Mouse (Mus musculus): ENCODE measurements around the gene Orc6.
A peak's percentile ranks its signal among the peaks of the same experiment; 100 is the strongest.

Orc6 gene

DNA sequence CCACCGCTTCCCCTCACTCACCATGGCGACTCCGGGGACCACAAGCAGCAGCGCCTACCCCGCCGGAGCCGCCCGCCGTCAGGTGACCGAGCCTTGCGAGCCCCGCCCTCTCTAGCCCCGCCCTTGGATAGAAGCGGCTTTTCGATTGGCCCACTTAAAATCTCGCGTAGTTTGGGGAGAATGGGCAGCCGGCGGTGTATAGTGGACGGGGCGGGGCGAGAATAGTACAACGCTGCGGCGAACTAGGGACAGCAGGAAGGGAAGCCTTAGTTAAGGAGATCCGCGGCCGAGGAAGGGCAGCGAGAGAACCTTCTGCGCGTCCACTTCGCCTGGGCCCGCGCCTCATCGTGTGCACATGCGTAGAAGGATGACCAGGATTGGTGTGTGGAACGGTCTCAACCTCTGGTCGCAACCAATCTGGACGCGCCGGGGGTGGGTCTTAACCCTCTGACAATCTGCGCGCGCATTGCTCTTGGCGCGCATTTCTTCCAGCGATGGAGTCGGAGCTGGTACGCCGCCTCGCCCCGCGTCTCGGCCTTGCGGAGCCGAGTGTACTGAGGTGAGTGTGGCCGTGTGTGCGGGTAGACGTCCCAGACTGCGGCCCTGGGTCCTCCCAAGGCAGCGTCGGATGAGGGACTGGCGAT is at the start of gene Orc6, which contains the start of gene Vps35:
TSS of gene Orc6 (plus strand) at position 199 of the 644 bp plus-strand sequence.
TSS of gene Vps35 (minus strand) at position 369 of the 644 bp plus-strand sequence.
- peak; percentile 94 for DNase-seq

GRCm38 (mm10) chr8:85286846-85287245 is 12.6 kb upstream of the Orc6 start:
- no peak for DNase-seq

GRCm38 (mm10) chr8:85298600-85299433 is 615 bp upstream of the Orc6 start:
- no peak for DNase-seq

DNA sequence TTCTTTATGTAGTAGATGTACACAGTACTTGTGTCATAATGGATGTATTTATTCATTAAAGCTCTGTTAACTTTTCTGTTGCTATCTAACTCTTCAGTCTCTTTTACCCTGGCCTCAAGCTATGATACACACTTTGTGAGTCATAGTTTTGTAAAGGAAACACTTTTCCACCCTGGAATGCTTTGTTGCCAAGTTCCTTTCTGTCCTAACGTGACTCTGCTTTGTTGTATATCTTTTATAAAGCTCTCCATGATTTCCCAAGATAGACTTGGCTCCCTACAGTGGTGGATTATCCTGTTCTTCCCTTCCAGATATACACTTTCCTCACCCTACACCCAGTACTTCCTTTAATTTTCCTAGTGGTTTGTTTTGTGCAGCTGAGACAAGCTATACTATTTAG is 2.5 kb downstream of the Orc6 start:
- DNase-seq, result no peak

- DNase-seq, result no peak
These were observed 3.5 kb downstream of the Orc6 start for GRCm38 (mm10) chr8:85302931-85303330.

DNA sequence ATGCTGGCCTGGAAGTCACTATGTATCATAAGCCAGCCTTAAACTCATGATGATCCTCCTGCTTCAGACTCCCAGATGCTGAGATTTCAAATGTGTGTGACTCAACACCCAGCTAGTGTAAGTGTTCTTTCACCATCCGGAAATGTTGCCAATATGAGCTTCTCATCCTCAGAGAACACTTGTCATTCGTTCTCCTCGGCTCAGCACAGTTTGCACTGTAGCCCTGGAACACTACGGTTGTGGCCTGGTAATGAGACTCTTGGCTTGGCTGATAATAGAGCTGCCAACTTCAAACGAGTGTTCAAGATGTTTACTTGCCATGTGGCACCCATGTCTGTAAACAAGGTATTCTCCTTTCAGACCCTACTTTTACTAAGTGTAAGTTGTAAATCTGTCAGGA is 4.1 kb downstream of the Orc6 start:
- DNase-seq, result no peak

- DNase-seq, result no peak
These were observed 9.1 kb downstream of the Orc6 start for GRCm38 (mm10) chr8:85308564-85308963.

GRCm38 (mm10) chr8:85311743-85312142 is 12.3 kb downstream of the Orc6 start:
- DNase-seq, result no peak

- no peak for DNase-seq
These were observed 13.6 kb downstream of the Orc6 start for GRCm38 (mm10) chr8:85313036-85313435.

GRCm38 (mm10) chr8:85318534-85318933 is 19.1 kb downstream of the Orc6 start:
- no peak for DNase-seq

DNA sequence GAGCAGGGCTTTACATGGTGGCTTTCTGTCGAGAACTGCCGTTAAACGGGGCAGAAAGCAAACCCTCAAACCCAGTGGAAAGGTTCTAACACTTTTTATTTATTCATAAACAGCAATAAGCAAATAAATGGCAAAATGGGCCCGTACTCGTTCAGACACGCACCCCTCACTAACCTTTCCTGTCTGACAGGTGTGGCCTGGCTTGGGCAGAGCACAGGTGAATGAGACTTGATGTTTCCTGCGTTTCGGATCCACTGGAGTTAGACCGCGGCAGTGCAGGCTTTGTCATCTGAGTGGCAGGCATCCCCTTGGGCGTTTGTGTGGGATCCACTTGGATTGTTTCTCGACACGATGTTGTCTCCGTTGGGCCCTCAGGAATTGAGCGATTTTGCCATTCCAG is 22.5 kb downstream of the Orc6 start:
- no peak for DNase-seq

DNA sequence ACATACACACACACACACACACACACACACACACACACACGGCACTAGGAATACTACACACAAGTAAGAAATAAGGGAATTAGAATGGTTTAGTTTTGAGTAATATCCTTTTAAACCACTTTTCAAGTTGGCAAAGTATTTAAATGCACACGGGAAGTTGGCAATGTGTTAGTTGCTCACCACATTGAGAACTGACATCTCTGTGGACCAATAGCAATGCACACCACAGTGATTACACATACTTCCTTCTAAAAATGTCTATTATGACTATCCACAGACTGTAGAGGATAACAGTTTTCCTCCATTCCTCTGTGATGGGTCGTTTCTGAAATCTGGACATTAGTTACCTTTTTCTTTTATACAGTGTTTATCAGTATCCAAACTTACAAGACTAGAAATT is 23.7 kb downstream of the Orc6 start:
- DNase-seq, result no peak

GRCm38 (mm10) chr8:85327036-85327435 is 27.6 kb downstream of the Orc6 start:
- DNase-seq, result no peak

DNA sequence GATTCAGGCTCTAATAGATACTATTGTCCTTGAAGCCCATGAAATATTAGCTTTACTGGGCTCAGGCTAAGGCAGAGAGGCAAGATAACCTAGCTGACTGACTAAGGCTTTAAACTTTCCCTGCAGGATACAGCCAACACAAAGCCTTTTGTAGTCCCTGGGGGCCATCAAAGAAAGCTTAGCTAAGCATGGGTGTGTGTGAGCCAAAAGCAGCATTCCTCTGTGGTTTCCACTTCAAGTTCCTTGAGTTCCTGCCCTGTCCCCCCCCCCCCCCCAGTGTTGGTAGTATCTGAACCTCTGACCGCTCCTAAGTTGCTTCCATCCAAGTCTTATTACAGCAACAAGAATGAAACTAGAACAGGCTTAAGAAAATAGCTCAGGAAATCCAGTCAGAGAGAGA is 30.1 kb downstream of the Orc6 start:
- DNase-seq, result no peak

DNA sequence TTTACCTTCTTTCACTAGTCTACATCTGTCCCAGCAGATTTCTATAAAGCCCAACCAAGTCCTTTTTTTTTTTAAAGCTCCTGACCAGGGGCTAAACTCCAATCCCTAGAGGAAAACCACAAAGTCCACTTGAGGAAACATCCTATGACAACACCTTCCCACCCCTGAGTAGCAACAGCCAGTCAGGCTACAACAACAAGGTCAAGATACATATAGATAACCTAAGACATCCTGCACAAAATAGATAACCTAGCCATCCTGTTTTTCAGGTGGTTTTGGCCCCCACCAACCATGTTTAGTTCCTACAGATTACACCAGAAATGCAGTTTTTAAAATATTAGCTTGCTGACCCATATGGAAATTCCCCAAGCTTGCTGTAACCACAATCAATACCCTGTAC is 35.7 kb downstream of the Orc6 start:
- no peak for DNase-seq

- DNase-seq, result no peak
These were observed 36.9 kb downstream of the Orc6 start for GRCm38 (mm10) chr8:85336211-85336933.

- DNase-seq, result no peak
These were observed 38.2 kb downstream of the Orc6 start for GRCm38 (mm10) chr8:85337681-85338080.

- DNase-seq, result no peak
These were observed 40.6 kb downstream of the Orc6 start for GRCm38 (mm10) chr8:85339871-85340573.

- DNase-seq, result no peak
These were observed 53.9 kb downstream of the Orc6 start for GRCm38 (mm10) chr8:85353287-85353686.

Data from cerebellum, adult 11 months (tissue).